Mouse (Mus musculus) erythroblast, embryonic 14.5 days (primary cell): ENCODE results near the gene Foxd3. TPM values are rescaled to one million over a fixed set of nuclear protein-coding genes. Genes with fewer than 3 reads are reported as not detected.

Experiments
- H3K27me3 ChIP-seq: 2 replicates; pipeline ENCODE4 v1.6.1; 2012; ENCODE audit warnings: inconsistent platforms; ENCODE audit not compliant: control insufficient read depth
- H3K36me3 ChIP-seq: 2 replicates; pipeline ENCODE4 v1.6.1; 2012; ENCODE audit warnings: mild to moderate bottlenecking, inconsistent platforms; ENCODE audit not compliant: control insufficient read depth
- H3K4me1 ChIP-seq: 2 replicates; pipeline ENCODE4 v1.6.1; 2012; ENCODE audit warnings: inconsistent platforms; ENCODE audit not compliant: control insufficient read depth
- H3K4me3 ChIP-seq: replicated peaks from 2 replicates; pipeline ENCODE3; 2012; ENCODE audit warnings: moderate library complexity, mild to moderate bottlenecking, inconsistent platforms
- H3K9me3 ChIP-seq: 2 replicates; pipeline ENCODE4 v1.6.1; 2012; ENCODE audit warnings: low read length, inconsistent platforms, mixed read lengths; ENCODE audit not compliant: control insufficient read depth
- GATA1 ChIP-seq: IDR thresholded peaks from 2 replicates; pipeline ENCODE4 v1.6.1; 2012; ENCODE audit warnings: low read length, inconsistent platforms, mixed read lengths
- TAL1 ChIP-seq: IDR thresholded peaks from 3 replicates; pipeline ENCODE4 v1.6.1; 2012; ENCODE audit warnings: low read length, inconsistent platforms, mixed read lengths
- polyA plus RNA-seq: library from polyadenylated mRNA; stranded (reverse); fragments of >175 nt; gene quantifications from 2 replicates; pipeline ENCODE4 v1.2.3, GENCODE M21; 2012

Gene Foxd3
- polyA plus RNA-seq, 1 experiment, result not detected

GRCm38 (mm10) chr4:99662841-99663567 is 6.9 kb downstream of the Foxd3 start:
- Histone ChIP-seq H3K9me3 (peaks cover under 1% of the 10 kb centered on the region; the same call in 1 of the 2 replicates), H3K4me1 (no peaks in the 10 kb centered on the region), H3K4me3 (no peak overlapping the region), H3K36me3 (no peaks in the 10 kb centered on the region), H3K27me3 (peaks cover 73% of the 10 kb centered on the region)
- TF ChIP-seq TAL1, result no peak

- Histone ChIP-seq H3K9me3 (no peaks in the 10 kb centered on the region; the same call in 1 of the 2 replicates), H3K4me1 (no peaks in the 10 kb centered on the region), H3K27me3 (peaks cover 66% of the 10 kb centered on the region), H3K4me3 (no peak overlapping the region), H3K36me3 (no peaks in the 10 kb centered on the region)
- TF ChIP-seq TAL1 (no peak), GATA1 (no peak)
Observed at GRCm38 (mm10) chr4:99663710-99664109, 7.6 kb downstream of the Foxd3 start.

GRCm38 (mm10) chr4:99670203-99670851 is 14.2 kb downstream of the Foxd3 start:
- H3K4me1 ChIP-seq, result no peaks in the 10 kb centered on the region
- TF ChIP-seq TAL1 (no peak), GATA1 (no peak)
- peaks cover 3% of the 10 kb centered on the region for H3K27me3 ChIP-seq
- H3K4me3 ChIP-seq, result no peak overlapping the region
- H3K9me3 ChIP-seq, result no peaks in the 10 kb centered on the region
- no peaks in the 10 kb centered on the region for H3K36me3 ChIP-seq

GRCm38 (mm10) chr4:99675191-99675590 is 19.1 kb downstream of the Foxd3 start:
- no peaks in the 10 kb centered on the region; the same call in 1 of the 2 replicates for H3K27me3 ChIP-seq
- no peaks in the 10 kb centered on the region for H3K36me3 ChIP-seq
- no peak for TF ChIP-seq TAL1
- TF ChIP-seq GATA1, result no peak
- H3K9me3 ChIP-seq, result no peaks in the 10 kb centered on the region
- no peak overlapping the region for H3K4me3 ChIP-seq
- H3K4me1 ChIP-seq, result no peaks in the 10 kb centered on the region

- no peaks in the 10 kb centered on the region for H3K36me3 ChIP-seq
- no peak overlapping the region for H3K4me3 ChIP-seq
- no peaks in the 10 kb centered on the region for H3K4me1 ChIP-seq
- H3K27me3 ChIP-seq, result no peaks in the 10 kb centered on the region
- H3K9me3 ChIP-seq, result no peaks in the 10 kb centered on the region
- no peak for TF ChIP-seq TAL1
- TF ChIP-seq GATA1, result no peak
Observed at GRCm38 (mm10) chr4:99683941-99684340, 27.8 kb downstream of the Foxd3 start.

- no peak overlapping the region for H3K4me3 ChIP-seq
- TF ChIP-seq GATA1 (no peak), TAL1 (no peak)
- H3K27me3 ChIP-seq, result no peaks in the 10 kb centered on the region
Observed at GRCm38 (mm10) chr4:99686308-99686707, 30.2 kb downstream of the Foxd3 start.

More at GRCm38 (mm10) chr4:99686308-99686707, 30.2 kb downstream of the Foxd3 start:
- H3K36me3 ChIP-seq, result no peaks in the 10 kb centered on the region
- no peaks in the 10 kb centered on the region for H3K9me3 ChIP-seq
- no peaks in the 10 kb centered on the region for H3K4me1 ChIP-seq

Other genes starting within 250 kb of the Foxd3 start
- gene Alg6, start 59.4 kb downstream of the Foxd3 start, polyA plus RNA-seq, result 0.02 TPM in 1 of 2 replicates, not detected in the other
- gene Efcab7, start 172.9 kb downstream of the Foxd3 start, polyA plus RNA-seq, result 0.02 TPM in 1 of 2 replicates, not detected in the other